Comparison of ENCODE assay signal across 8 mouse cellular contexts in genomic region chr1:121180273-121181030, GRCm38 (mm10).
DNase-seq lines count a peak whose midpoint lies in the region; ATAC-seq and TF ChIP-seq lines count a peak whose summit lies in the region.

No protein-coding gene starts in this region.

- no peak overlapping the region for H3K4me3 ChIP-seq in forebrain, postnatal 0 days (ENCODE audit: low read depth, low read length)
- H3K4me3 ChIP-seq in hindbrain, embryonic 14.5 days (replicated peaks; ENCODE audit: low read length): no peak overlapping the region

- DNase-seq in Patski (ENCODE audit: low read depth, low spot score): no peak
- DNase-seq in cerebellum, adult 18-20 months: peak; percentile 76 to 80
- DNase-seq in forebrain, postnatal 0 days: peak; percentile 93
- DNase-seq in hindbrain, embryonic 14.5 days (ENCODE audit: low spot score): peak; percentile 93
- peak; percentile 73 to 90 for DNase-seq in layer of hippocampus, postnatal 14 days (ENCODE audit: low spot score in 2 of 2)
- peak; percentile 81 for DNase-seq in lung, postnatal 36 days
- peak; percentile 89 to 90 for DNase-seq in right cerebral cortex, postnatal 10 days (ENCODE audit: low spot score in 2 of 2)

- H3K36me3 ChIP-seq in forebrain, postnatal 0 days (ENCODE audit: insufficient read depth): no peaks in the 10 kb centered on the region
- H3K36me3 ChIP-seq in hindbrain, embryonic 14.5 days (replicated peaks; ENCODE audit: control insufficient read depth, insufficient read depth): no peaks in the 10 kb centered on the region

- no peak overlapping the region for H3K27ac ChIP-seq in forebrain, postnatal 0 days (ENCODE audit: low read depth, low read length)
- no peak overlapping the region for H3K27ac ChIP-seq in hindbrain, embryonic 14.5 days

- H3K4me2 ChIP-seq in forebrain, postnatal 0 days (ENCODE audit: low read depth): no peak overlapping the region
- peak overlapping the region; percentile 16 for H3K4me2 ChIP-seq in hindbrain, embryonic 14.5 days (replicated peaks)

- H3K4me1 ChIP-seq in forebrain, postnatal 0 days (ENCODE audit: insufficient read depth): no peaks in the 10 kb centered on the region
- 0 out of 2 replicates have a peak, but pooled peaks cover 4% of the 10 kb centered on the region for H3K4me1 ChIP-seq in hindbrain, embryonic 14.5 days (replicated peaks; ENCODE audit: control insufficient read depth, insufficient read depth, low read length)

- peaks cover 34% of the 10 kb centered on the region for H3K27me3 ChIP-seq in Patski
- peaks cover 59% of the 10 kb centered on the region for H3K27me3 ChIP-seq in forebrain, postnatal 0 days (ENCODE audit: insufficient read depth, low read length)
- peaks cover 48% of the 10 kb centered on the region for H3K27me3 ChIP-seq in hindbrain, embryonic 14.5 days (ENCODE audit: control insufficient read depth, insufficient read depth, low read length)

- CTCF ChIA-PET in Patski (lab: Charles Lee): interaction anchor here (0.7 to 1.9 kb wide), 11 partner anchors 11 to 598 kb away, joined by 3 to 12 read pairs (median 3); no protein-coding TSS in a partner anchor

- in situ Hi-C loops in Patski (cut with MboI; ENCODE audit: low pct_unique_long_range_greater_than_20kb): no loop called here

- TF ChIP-seq CTCF in Patski (IDR thresholded peaks at IDR 0.05): peak; percentile 81
- TF ChIP-seq CTCF in forebrain, postnatal 0 days (IDR thresholded peaks at IDR 0.05; ENCODE audit: low read depth): peak; percentile 83

- no peak overlapping the region for H3K9ac ChIP-seq in forebrain, postnatal 0 days
- no peak overlapping the region for H3K9ac ChIP-seq in hindbrain, embryonic 14.5 days

- ATAC-seq in Patski: peak; percentile 57
- peak; percentile 85 for ATAC-seq in forebrain, postnatal 0 days
- ATAC-seq in hindbrain, embryonic 14.5 days (ENCODE audit: low FRiP score): peak; percentile 58; the same call in 1 of the 2 replicates
- ATAC-seq in granulocyte monocyte progenitor cell, adult 5-6 weeks (replicated peaks; ENCODE audit: poor library complexity, severe bottlenecking): no peak; the same call in 1 of the 2 replicates

- 19% methylated on average over 20 of the region's 20 CpGs for WGBS in forebrain, postnatal 0 days
- 12% methylated on average over 20 of the region's 20 CpGs for WGBS in hindbrain, embryonic 14.5 days

- no peaks in the 10 kb centered on the region for H3K9me3 ChIP-seq in forebrain, postnatal 0 days (ENCODE audit: low read length)
- no peaks in the 10 kb centered on the region for H3K9me3 ChIP-seq in hindbrain, embryonic 14.5 days (ENCODE audit: control insufficient read depth, low read length)

- POLR2A ChIA-PET in Patski (lab: Charles Lee): interaction anchor here (0.6 kb wide), 1 partner anchor 117 kb away, joined by 3 read pairs; no protein-coding TSS in a partner anchor
